Mouse (Mus musculus): ENCODE data around the gene Rbm18.

Gene Rbm18

GRCm38 (mm10) chr2:36104956-36105741 lies 31.4 kb downstream of the Rbm18 start, which contains the start of gene Lhx6:
Lhx6 (minus strand) TSS chr2:36105408.
- no peak for DNase-seq (ENCODE audit: low read depth in 1 of 2, low spot score in 2 of 2)

GRCm38 (mm10) chr2:36104436-36104955 lies 32.1 kb downstream of the Rbm18 start:
- no peak for DNase-seq (ENCODE audit: low read depth in 1 of 2, low spot score in 2 of 2)

- DNase-seq (ENCODE audit: low read depth in 1 of 2, low spot score in 2 of 2): no peak
These were observed 32.8 kb downstream of the Rbm18 start for GRCm38 (mm10) chr2:36103555-36104367.

GRCm38 (mm10) chr2:36103069-36103554 lies 33.5 kb downstream of the Rbm18 start:
- no peak for DNase-seq (ENCODE audit: low read depth in 1 of 2, low spot score in 2 of 2)

- no peak for DNase-seq (ENCODE audit: low read depth in 1 of 2, low spot score in 2 of 2)
These were observed 34.0 kb downstream of the Rbm18 start for GRCm38 (mm10) chr2:36102559-36102946.

- no peak for DNase-seq (ENCODE audit: low read depth in 1 of 2, low spot score in 2 of 2)
These were observed 34.6 kb downstream of the Rbm18 start for GRCm38 (mm10) chr2:36101866-36102558.

- DNase-seq (ENCODE audit: low read depth in 1 of 2, low spot score in 2 of 2): no peak
These were observed 36.8 kb downstream of the Rbm18 start for GRCm38 (mm10) chr2:36099739-36100138.

GRCm38 (mm10) chr2:36098021-36098420 lies 38.6 kb downstream of the Rbm18 start:
- no peak for DNase-seq (ENCODE audit: low read depth in 1 of 2, low spot score in 2 of 2)

GRCm38 (mm10) chr2:36097129-36097815 lies 39.3 kb downstream of the Rbm18 start:
- no peak for DNase-seq (ENCODE audit: low read depth in 1 of 2, low spot score in 2 of 2)

GRCm38 (mm10) chr2:36093914-36094475 lies 42.6 kb downstream of the Rbm18 start:
- no peak for DNase-seq (ENCODE audit: low read depth in 1 of 2, low spot score in 2 of 2)

- DNase-seq (ENCODE audit: low read depth in 1 of 2, low spot score in 2 of 2): no peak
These were observed 43.3 kb downstream of the Rbm18 start for GRCm38 (mm10) chr2:36093301-36093700.

- DNase-seq (ENCODE audit: low read depth in 1 of 2, low spot score in 2 of 2): no peak
These were observed 43.8 kb downstream of the Rbm18 start for GRCm38 (mm10) chr2:36092748-36093147.

- DNase-seq (ENCODE audit: low read depth in 1 of 2, low spot score in 2 of 2): no peak
These were observed 45.5 kb downstream of the Rbm18 start for GRCm38 (mm10) chr2:36090853-36091741.

GRCm38 (mm10) chr2:36089190-36089589 lies 47.4 kb downstream of the Rbm18 start:
- no peak for DNase-seq (ENCODE audit: low read depth in 1 of 2, low spot score in 2 of 2)

GRCm38 (mm10) chr2:36085041-36085440 lies 51.5 kb downstream of the Rbm18 start:
- DNase-seq (ENCODE audit: low read depth in 1 of 2, low spot score in 2 of 2): no peak

GRCm38 (mm10) chr2:36082802-36083580 lies 53.6 kb downstream of the Rbm18 start:
- no peak for DNase-seq (ENCODE audit: low read depth in 1 of 2, low spot score in 2 of 2)

- DNase-seq (ENCODE audit: low read depth in 1 of 2, low spot score in 2 of 2): no peak
These were observed 55.1 kb downstream of the Rbm18 start for GRCm38 (mm10) chr2:36081446-36081845.

GRCm38 (mm10) chr2:36077160-36077761 lies 59.3 kb downstream of the Rbm18 start:
- DNase-seq (ENCODE audit: low read depth in 1 of 2, low spot score in 2 of 2): no peak
